Mouse (Mus musculus) heart, postnatal 0 days (tissue): ENCODE data around the gene Pgghg.

Source experiments
- CTCF ChIP-seq: IDR thresholded peaks from 2 replicates; pipeline ENCODE4 v1.5.1; 2016; ENCODE audit warnings: antibody characterized with exemption, control low read depth, low read depth
- EP300 ChIP-seq: IDR thresholded peaks from 2 replicates; pipeline ENCODE4 v1.6.1; 2016; ENCODE audit warnings: antibody characterized with exemption, low read depth

GRCm38 (mm10) chr7:140990185-140990584, 49.0 kb downstream of the Pgghg start:
- TF ChIP-seq EP300 (no peak), CTCF (no peak)
